Comparison of ENCODE assay signal across 27 mouse cellular contexts in the genomic region with DNA sequence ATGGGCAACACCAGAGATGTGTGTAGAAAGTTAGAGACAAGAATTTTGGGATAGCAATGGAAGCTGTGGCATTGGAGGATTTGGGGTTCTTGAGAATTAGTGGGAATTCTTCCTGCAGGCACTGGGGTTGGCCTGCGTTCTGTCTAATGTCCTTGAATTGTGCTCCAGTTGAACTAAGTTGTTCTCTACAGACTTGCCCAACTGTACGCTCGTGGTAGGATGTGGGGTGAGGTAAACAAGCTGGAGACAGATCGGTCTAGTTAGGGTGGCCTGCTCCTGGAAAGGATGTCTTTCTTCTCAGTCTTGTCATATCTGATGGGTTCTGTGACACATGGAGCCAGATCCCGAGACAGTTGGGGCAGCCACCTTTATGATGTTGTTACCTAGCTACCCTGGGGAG. TPM values are rescaled to one million over a fixed set of nuclear protein-coding genes. Genes with fewer than 3 reads are reported as not detected.
A peak's percentile ranks its signal among the peaks of the same experiment; 100 is the strongest.
DNase-seq lines count a peak whose midpoint lies in the region; ATAC-seq and TF ChIP-seq lines count a peak whose summit lies in the region.
"Had no signal": no experiment of that assay in that cellular context is flagged by ENCODE, and none has a peak within 500 bp of the region (broad histone marks: within the 10 kb centered on the region; RNA-seq: fewer than 3 reads in every experiment).

No protein-coding gene starts in this region.

- H3K4me3 ChIP-seq in liver, adult 2 months (ENCODE audit: insufficient read depth, low read depth, low read length) = no peak overlapping the region
- H3K4me3 ChIP-seq in brown adipose tissue, adult 24 weeks (ENCODE audit: insufficient read depth, low read depth, low read length) = no peak overlapping the region
- H3K4me3 ChIP-seq: embryonic facial prominence, embryonic 12.5 days; embryonic facial prominence, embryonic 15.5 days; heart, embryonic 12.5 days; heart, embryonic 15.5 days; hindbrain, embryonic 10.5 days; hindbrain, embryonic 13.5 days had no signal

- peaks cover 63% of the 10 kb centered on the region for H3K79me2 ChIP-seq in liver, adult 2 months (ENCODE audit: control insufficient read depth, insufficient read depth, low read length)

- no peaks in the 10 kb centered on the region for H3K27me3 ChIP-seq in liver, adult 2 months (ENCODE audit: control insufficient read depth, insufficient read depth, low read length)
- H3K27me3 ChIP-seq: CH12.LX; embryonic facial prominence, embryonic 12.5 days; embryonic facial prominence, embryonic 15.5 days; heart, embryonic 12.5 days; heart, embryonic 15.5 days; hindbrain, embryonic 13.5 days; Patski had no signal

- no peak overlapping the region for H3K27ac ChIP-seq in liver, adult 2 months (replicated peaks; ENCODE audit: insufficient read depth, low read depth, low read length)
- H3K27ac ChIP-seq in brown adipose tissue, adult 24 weeks (replicated peaks; ENCODE audit: low read depth, low read length) = 0 out of 2 replicates have a peak overlapping the region, but pooled peaks have one; percentile 8
- H3K27ac ChIP-seq: embryonic facial prominence, embryonic 12.5 days; embryonic facial prominence, embryonic 15.5 days; heart, embryonic 15.5 days; hindbrain, embryonic 10.5 days; hindbrain, embryonic 13.5 days had no signal

- no peak overlapping the region for H3K9ac ChIP-seq in liver, adult 2 months (ENCODE audit: low read depth, low read length)
- H3K9ac ChIP-seq: embryonic facial prominence, embryonic 12.5 days; embryonic facial prominence, embryonic 15.5 days; forebrain, postnatal 0 days; heart, embryonic 12.5 days; heart, embryonic 15.5 days; hindbrain, embryonic 13.5 days had no signal

- ATAC-seq in CD4-positive, CD25-positive, alpha-beta regulatory T cell, adult 4 months = peak; percentile 29
- ATAC-seq: forebrain, embryonic 14.5 days; forebrain, postnatal 0 days; hindbrain, embryonic 16.5 days; intestine, postnatal 0 days; Patski had no signal

- WGBS in liver, adult 2 months = 54% methylated on average over 5 of the region's 5 CpGs

- TF ChIP-seq CTCF in liver, adult 2 months (IDR thresholded peaks at IDR 0.05; ENCODE audit: low read depth, low read length) = no peak

- no peak for TF ChIP-seq POLR2A in liver, adult 2 months (IDR thresholded peaks at IDR 0.05; ENCODE audit: extremely low read depth, insufficient read depth, low read length)

- peaks cover 14% of the 10 kb centered on the region for H3K4me1 ChIP-seq in liver, adult 2 months (ENCODE audit: control insufficient read depth, insufficient read depth, low read length)
- H3K4me1 ChIP-seq in brown adipose tissue, adult 24 weeks (ENCODE audit: control insufficient read depth, insufficient read depth, insufficient read length, low read length) = peaks cover 7% of the 10 kb centered on the region

- no peaks in the 10 kb centered on the region for H3K36me3 ChIP-seq in liver, adult 2 months (ENCODE audit: control insufficient read depth, insufficient read depth, low read length)
- H3K36me3 ChIP-seq: embryonic facial prominence, embryonic 15.5 days; heart, embryonic 15.5 days; hindbrain, embryonic 13.5 days had no signal

- peak; percentile 68 for DNase-seq in liver, adult 2 months (ENCODE audit: extremely low read depth, low read depth, low spot score)
- no peak for DNase-seq in liver
- DNase-seq in lung, postnatal 14 days = no peak
- DNase-seq in frontal cortex, postnatal 10 days (ENCODE audit: low spot score in 2 of 2) = no peak
- DNase-seq: adrenal gland, postnatal 25 days; cerebellum, adult 11 months; cerebellum, adult 2 months; cerebellum, adult 9-11 months; cerebellum, postnatal 25 days; forebrain, postnatal 0 days; gastrocnemius, postnatal 25 days; heart, adult 18-20 months; heart, postnatal 10 days; heart, postnatal 36 days had no signal

RNA-seq across cellular contexts. Expression of gene Etv6, which starts 45.4 kb away (rescaled TPM):
- total RNA-seq in liver, adult 2 months (2014; rRNA removed) = 4.0 and 4.1 TPM in 2 replicates
- 8.6 and 10.6 TPM in 2 replicates for polyA plus RNA-seq in liver, adult 2 months (2012; rRNA removed)
- polyA plus RNA-seq in CD4-positive, CD25-positive, alpha-beta regulatory T cell, adult 4 months (2017; shearing (Covaris generic)) = 10 to 100 TPM in 1 of 2 experiments, 1 to 10 TPM in 1; 9.6 to 11.6 TPM
- polyA plus RNA-seq in brown adipose tissue, adult 24 weeks (2012; ENCODE audit: insufficient read depth, insufficient read length, missing spikeins) = 8.6 and 10.5 TPM in 2 replicates
